Mouse (Mus musculus) colon, adult 2 months (tissue): ENCODE data around the gene Rreb1. TPM values are rescaled to one million over a fixed set of nuclear protein-coding genes. Genes with fewer than 3 reads are reported as not detected.

ENCODE experiments used
- polyA plus RNA-seq: library from polyadenylated mRNA; depleted of rRNA; stranded (reverse); fragments of >200 nt; gene quantifications from 2 replicates; pipeline ENCODE4 v1.2.3, GENCODE M21; 2012; rRNA removed

Gene Rreb1
- 29.9 and 39.1 TPM in 2 replicates for polyA plus RNA-seq

DNA sequence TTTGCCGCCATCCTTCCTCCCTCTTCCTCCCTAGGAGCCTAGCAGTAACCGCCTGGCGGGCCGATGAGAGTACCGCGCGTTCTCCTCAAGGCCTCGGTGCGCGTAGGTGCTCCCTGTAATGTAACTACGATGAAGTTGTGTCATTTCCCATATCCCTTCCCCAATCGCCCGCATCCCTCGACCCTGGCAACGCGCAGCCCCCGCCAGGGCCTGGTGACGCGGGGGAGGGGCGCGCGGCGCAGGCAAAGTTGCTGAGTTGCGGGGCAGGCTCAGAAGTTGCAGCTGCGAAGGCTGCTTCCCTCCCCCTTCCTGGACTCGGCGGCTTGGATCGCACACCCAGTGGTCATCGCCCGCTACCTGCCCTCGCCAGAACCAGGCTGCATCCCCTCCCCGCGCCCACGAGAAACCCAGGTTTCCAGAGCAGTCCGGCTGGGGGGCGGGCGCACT is at the start of gene Rreb1:
Gene Rreb1 (plus strand): TSS at position 254 of the 447 bp plus-strand sequence.

DNA sequence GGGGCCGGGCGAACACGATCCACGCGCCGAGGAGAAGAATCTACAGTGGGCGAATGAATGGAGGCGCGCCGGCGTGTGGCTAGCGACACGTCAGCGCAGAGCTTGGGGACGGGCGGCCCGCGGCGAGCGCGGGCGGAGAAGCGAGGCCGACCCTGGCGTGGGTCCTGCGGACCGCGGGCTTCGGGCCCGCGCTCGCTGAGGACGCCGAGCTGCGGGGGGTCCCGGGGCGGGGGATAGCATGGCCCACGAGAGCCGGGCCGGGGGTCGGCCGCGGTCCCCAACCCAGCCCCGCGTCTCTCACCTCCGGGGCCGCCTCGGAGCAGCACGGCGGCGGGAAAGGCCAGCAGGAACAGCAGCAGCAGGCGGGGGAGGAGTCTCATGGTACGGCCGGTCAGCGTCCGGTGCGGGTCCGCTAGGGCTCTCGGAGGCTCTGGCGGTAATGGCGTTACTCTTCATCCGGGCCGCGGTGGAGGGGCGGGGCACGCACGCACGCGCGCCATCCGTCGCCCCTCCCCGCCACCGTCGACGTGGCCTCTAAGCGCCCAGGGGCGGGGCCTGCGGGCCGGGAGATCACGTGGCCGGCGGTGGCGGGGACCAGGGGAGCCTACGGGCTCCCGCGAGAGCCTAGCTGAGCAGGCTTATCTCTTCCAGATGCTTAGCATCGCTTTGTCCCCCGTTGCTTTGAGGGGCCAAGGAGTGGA is 215.7 kb downstream of the Rreb1 start, which contains the start of gene Ssr1:
Gene Ssr1 (minus strand): TSS at position 514 of the 701 bp plus-strand sequence.

Other genes starting within 250 kb of the Rreb1 start
- 5.4 and 5.8 TPM in 2 replicates for gene Ssr1, start 215.8 kb downstream of the Rreb1 start, polyA plus RNA-seq